In the genomic region with DNA sequence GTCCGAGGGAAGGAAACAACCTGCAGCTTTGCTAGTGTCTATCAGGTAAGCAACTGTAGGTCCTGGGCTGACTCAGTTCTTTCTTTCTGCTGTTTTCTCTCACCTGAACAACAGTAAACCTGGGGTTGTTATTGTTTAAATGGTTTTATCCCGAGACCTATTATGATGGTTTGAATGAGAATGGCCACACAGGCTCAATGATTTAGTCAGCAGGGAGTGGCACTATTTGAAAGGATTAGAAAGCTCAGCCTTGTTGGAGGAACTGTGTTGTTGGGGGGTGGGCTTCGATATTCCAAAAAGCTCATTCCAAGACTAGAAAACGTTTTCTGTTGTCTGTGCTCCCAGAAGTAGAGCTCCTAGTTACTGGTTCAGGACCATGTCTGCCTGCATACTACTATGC, we compare ENCODE assay signal across 24 mouse cellular contexts.
DNase-seq lines count a peak whose midpoint lies in the region; ATAC-seq and TF ChIP-seq lines count a peak whose summit lies in the region.
"Had no signal": no experiment of that assay in that cellular context is flagged by ENCODE, and none has a peak within 500 bp of the region (broad histone marks: within the 10 kb centered on the region; RNA-seq: fewer than 3 reads in every experiment).

No protein-coding gene starts in this region.

- TF ChIP-seq POLR2A in ES-Bruce4 (IDR thresholded peaks at IDR 0.05; ENCODE audit: insufficient read depth, low read length): no peak

- WGBS in hindbrain, postnatal 0 days: 54% methylated on average over 4 of the region's 4 CpGs

- no peaks in the 10 kb centered on the region for H3K36me3 ChIP-seq in ES-Bruce4 (ENCODE audit: control insufficient read depth, insufficient read depth, low read length, poor library complexity, severe bottlenecking)
- H3K36me3 ChIP-seq in hindbrain, postnatal 0 days (ENCODE audit: insufficient read depth, low read length): no peaks in the 10 kb centered on the region
- H3K36me3 ChIP-seq: embryonic facial prominence, embryonic 10.5 days; embryonic facial prominence, embryonic 12.5 days; forebrain, embryonic 10.5 days; forebrain, embryonic 12.5 days; G1E had no signal

- H3K4me2 ChIP-seq in hindbrain, postnatal 0 days (ENCODE audit: low read depth, low read length): no peak overlapping the region
- H3K4me2 ChIP-seq: embryonic facial prominence, embryonic 12.5 days; forebrain, embryonic 12.5 days had no signal

- no peak for ATAC-seq in hindbrain, postnatal 0 days
- ATAC-seq in erythroblast, adult 5-6 weeks (replicated peaks; ENCODE audit: low FRiP score, poor library complexity, severe bottlenecking): no peak
- ATAC-seq: activated CD4-positive, CD25-positive, alpha-beta regulatory T cell, adult 4 months; forebrain, embryonic 14.5 days; forebrain, embryonic 16.5 days; Patski had no signal

- no peaks in the 10 kb centered on the region for H3K9me3 ChIP-seq in ES-Bruce4 (replicated peaks; ENCODE audit: control insufficient read depth, insufficient read depth, low read length, poor library complexity, severe bottlenecking)
- no peaks in the 10 kb centered on the region for H3K9me3 ChIP-seq in hindbrain, postnatal 0 days (ENCODE audit: low read length)
- H3K9me3 ChIP-seq: embryonic facial prominence, embryonic 10.5 days; embryonic facial prominence, embryonic 12.5 days; forebrain, embryonic 10.5 days; forebrain, embryonic 12.5 days; G1E had no signal

- DNase-seq in ES-CJ7 (ENCODE audit: low read depth, low spot score) (peak; percentile 67), R1 (ENCODE audit: low read depth, low spot score) (peak; percentile 86)
- DNase-seq in hindbrain, postnatal 0 days (ENCODE audit: low spot score): no peak
- DNase-seq in lung, postnatal 36 days: no peak
- DNase-seq: adrenal gland, adult 8-10 months; adrenal gland, postnatal 14 days; adrenal gland, postnatal 36 days; cerebellum, adult 11-12 months; cerebellum, adult 2 months; cerebellum, adult 9-10 months; cerebellum, postnatal 10 days; cerebellum, postnatal 25 days had no signal

- no peaks in the 10 kb centered on the region for H3K27me3 ChIP-seq in ES-Bruce4 (ENCODE audit: control insufficient read depth, insufficient read depth, low read length, poor library complexity, severe bottlenecking)
- no peaks in the 10 kb centered on the region for H3K27me3 ChIP-seq in hindbrain, postnatal 0 days (ENCODE audit: insufficient read depth, low read length)
- H3K27me3 ChIP-seq: embryonic facial prominence, embryonic 12.5 days; forebrain, embryonic 12.5 days had no signal

- no peak overlapping the region for H3K9ac ChIP-seq in ES-Bruce4 (ENCODE audit: low read depth, poor library complexity, severe bottlenecking)
- no peak overlapping the region for H3K9ac ChIP-seq in hindbrain, postnatal 0 days (replicated peaks; ENCODE audit: low read length)
- H3K9ac ChIP-seq: embryonic facial prominence, embryonic 12.5 days; forebrain, embryonic 12.5 days had no signal

- H3K4me3 ChIP-seq in ES-Bruce4 (ENCODE audit: low read depth, low read length): no peak overlapping the region
- H3K4me3 ChIP-seq in hindbrain, postnatal 0 days (ENCODE audit: low read length): no peak overlapping the region
- H3K4me3 ChIP-seq: embryonic facial prominence, embryonic 10.5 days; embryonic facial prominence, embryonic 12.5 days; erythroblast, embryonic 14.5 days; forebrain, embryonic 10.5 days; forebrain, embryonic 12.5 days had no signal

- peaks cover 1% of the 10 kb centered on the region for H3K4me1 ChIP-seq in ES-Bruce4 (ENCODE audit: control insufficient read depth, insufficient read depth, low read length)
- H3K4me1 ChIP-seq in hindbrain, postnatal 0 days (ENCODE audit: insufficient read depth, low read length): no peaks in the 10 kb centered on the region
- H3K4me1 ChIP-seq: embryonic facial prominence, embryonic 10.5 days; embryonic facial prominence, embryonic 12.5 days; forebrain, embryonic 12.5 days had no signal

- TF ChIP-seq CTCF in ES-Bruce4 (IDR thresholded peaks at IDR 0.05; ENCODE audit: low read depth, low read length): no peak
- no peak for TF ChIP-seq CTCF in hindbrain, postnatal 0 days (IDR thresholded peaks at IDR 0.05; ENCODE audit: low read depth)

- peak overlapping the region; percentile 51; the same call in 1 of the 2 replicates for H3K27ac ChIP-seq in ES-Bruce4 (ENCODE audit: insufficient read depth, low read length)
- H3K27ac ChIP-seq in hindbrain, postnatal 0 days: no peak overlapping the region
- H3K27ac ChIP-seq: embryonic facial prominence, embryonic 10.5 days; embryonic facial prominence, embryonic 12.5 days; forebrain, embryonic 10.5 days; forebrain, embryonic 12.5 days had no signal

- TF ChIP-seq EP300 in ES-Bruce4 (IDR thresholded peaks at IDR 0.05; ENCODE audit: insufficient read depth, low read depth, low read length): no peak

Comparison
In these comparisons a context has a peak if more than half of its experiments do, and no peak if none do; other contexts are left out.
1. DNase-seq: peak in ES-CJ7 (single experiment) and R1 (single experiment); none in hindbrain, postnatal 0 days (single experiment) and lung, postnatal 36 days (single experiment).